Comparison of ENCODE assay signal across 8 mouse cellular contexts in the genomic region with DNA sequence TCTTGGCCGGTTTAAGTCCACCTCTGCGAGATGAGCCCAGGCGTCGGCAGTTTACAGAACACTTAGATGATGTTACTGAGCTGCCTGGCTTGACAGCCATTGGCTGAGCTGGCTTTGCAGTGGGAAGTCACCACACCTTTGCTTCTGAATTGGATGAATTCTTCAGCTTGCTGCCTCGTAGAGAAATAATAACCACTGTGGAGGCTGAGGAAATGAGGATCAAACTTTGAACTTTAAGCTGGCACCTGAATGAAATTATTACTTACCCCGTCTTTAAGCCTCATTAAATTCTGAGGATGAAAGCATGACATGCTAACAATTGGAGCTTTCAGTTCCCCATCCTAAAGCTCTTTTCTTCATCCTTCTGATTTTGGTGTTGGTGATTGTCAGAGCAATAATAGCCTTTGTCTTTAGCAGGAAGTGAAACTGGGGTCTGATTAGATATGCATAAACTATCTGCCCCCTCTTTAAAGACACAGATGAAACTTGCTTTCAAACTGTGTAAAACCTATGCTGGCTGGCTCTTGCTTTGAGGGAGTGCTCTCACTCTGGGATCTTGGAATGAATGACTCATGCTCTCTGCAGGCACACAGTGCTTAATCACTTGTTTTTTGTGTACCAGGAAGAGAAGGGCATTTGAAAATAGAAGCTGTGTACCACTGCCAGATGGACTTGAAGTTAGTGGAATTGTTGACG. TPM values are rescaled to one million over a fixed set of nuclear protein-coding genes. Genes with fewer than 3 reads are reported as not detected.
A peak's percentile ranks its signal among the peaks of the same experiment; 100 is the strongest.
DNase-seq lines count a peak whose midpoint lies in the region; ATAC-seq and TF ChIP-seq lines count a peak whose summit lies in the region.

No protein-coding gene starts in this region.

- no peaks in the 10 kb centered on the region for H3K9me3 ChIP-seq in forebrain, embryonic 11.5 days (ENCODE audit: control insufficient read depth, low read length)
- no peaks in the 10 kb centered on the region for H3K9me3 ChIP-seq in intestine, embryonic 16.5 days (ENCODE audit: control insufficient read depth, low read length)
- no peaks in the 10 kb centered on the region for H3K9me3 ChIP-seq in hindbrain, embryonic 14.5 days (ENCODE audit: control insufficient read depth, low read length)

- H3K36me3 ChIP-seq in forebrain, embryonic 11.5 days (ENCODE audit: control insufficient read depth, insufficient read depth, low read length): no peaks in the 10 kb centered on the region
- no peaks in the 10 kb centered on the region for H3K36me3 ChIP-seq in intestine, embryonic 16.5 days (ENCODE audit: control insufficient read depth, insufficient read depth, low read length)
- H3K36me3 ChIP-seq in small intestine, adult 2 months (ENCODE audit: control insufficient read depth, insufficient read depth, low read length): no peaks in the 10 kb centered on the region
- H3K36me3 ChIP-seq in hindbrain, embryonic 14.5 days (replicated peaks; ENCODE audit: control insufficient read depth, insufficient read depth): no peaks in the 10 kb centered on the region

- 35% methylated on average over 7 of the region's 7 CpGs for WGBS in forebrain, embryonic 11.5 days
- 42% methylated on average over 7 of the region's 7 CpGs for WGBS in intestine, embryonic 16.5 days
- WGBS in small intestine, adult 2 months: 12% methylated on average over 7 of the region's 7 CpGs
- WGBS in hindbrain, embryonic 14.5 days: 53% methylated on average over 7 of the region's 7 CpGs

- no peak overlapping the region for H3K4me2 ChIP-seq in forebrain, embryonic 11.5 days (ENCODE audit: low read depth, low read length, severe bottlenecking)
- H3K4me2 ChIP-seq in intestine, embryonic 16.5 days (ENCODE audit: low read depth, low read length): no peak overlapping the region
- H3K4me2 ChIP-seq in hindbrain, embryonic 14.5 days (replicated peaks): no peak overlapping the region

- no peak; the same call in 1 of the 2 replicates for ATAC-seq in forebrain, embryonic 11.5 days (replicated peaks; ENCODE audit: low FRiP score)
- ATAC-seq in intestine, embryonic 16.5 days: peak; percentile 76
- ATAC-seq in hindbrain, embryonic 14.5 days (ENCODE audit: low FRiP score): no peak

- no peak overlapping the region for H3K4me3 ChIP-seq in forebrain, embryonic 11.5 days (ENCODE audit: low read depth, low read length)
- no peak overlapping the region for H3K4me3 ChIP-seq in intestine, embryonic 16.5 days (ENCODE audit: low read length)
- H3K4me3 ChIP-seq in small intestine, adult 2 months (ENCODE audit: low read depth, low read length): no peak overlapping the region
- no peak overlapping the region for H3K4me3 ChIP-seq in hindbrain, embryonic 14.5 days (replicated peaks; ENCODE audit: low read length)

- H3K27ac ChIP-seq in forebrain, embryonic 11.5 days (ENCODE audit: low read depth, low read length): peak overlapping the region; percentile 8; the same call in 1 of the 2 replicates
- no peak overlapping the region for H3K27ac ChIP-seq in intestine, embryonic 16.5 days (ENCODE audit: low read length)
- H3K27ac ChIP-seq in small intestine, adult 2 months (ENCODE audit: insufficient read depth, low read depth, low read length): peak overlapping the region; percentile 26; the same call in 1 of the 2 replicates
- no peak overlapping the region for H3K27ac ChIP-seq in hindbrain, embryonic 14.5 days

- peaks cover 5% of the 10 kb centered on the region for H3K4me1 ChIP-seq in forebrain, embryonic 11.5 days (replicated peaks; ENCODE audit: control insufficient read depth, insufficient read depth, low read length)
- peaks cover 7% of the 10 kb centered on the region; the same call in 1 of the 2 replicates for H3K4me1 ChIP-seq in intestine, embryonic 16.5 days (ENCODE audit: control insufficient read depth, insufficient read depth, low read length)
- peaks cover 4% of the 10 kb centered on the region for H3K4me1 ChIP-seq in small intestine, adult 2 months (ENCODE audit: control insufficient read depth, insufficient read depth, insufficient read length, low read length)
- H3K4me1 ChIP-seq in hindbrain, embryonic 14.5 days (replicated peaks; ENCODE audit: control insufficient read depth, insufficient read depth, low read length): no peaks in the 10 kb centered on the region; the same call in none of the 2 replicates

- H3K9ac ChIP-seq in forebrain, embryonic 11.5 days (ENCODE audit: low read length): no peak overlapping the region
- no peak overlapping the region for H3K9ac ChIP-seq in intestine, embryonic 16.5 days (ENCODE audit: low read depth, low read length)
- H3K9ac ChIP-seq in hindbrain, embryonic 14.5 days: no peak overlapping the region

- no peaks in the 10 kb centered on the region for H3K27me3 ChIP-seq in forebrain, embryonic 11.5 days (ENCODE audit: control insufficient read depth, insufficient read depth, low read length)
- H3K27me3 ChIP-seq in intestine, embryonic 16.5 days (replicated peaks; ENCODE audit: control insufficient read depth, insufficient read depth, low read length): no peaks in the 10 kb centered on the region
- H3K27me3 ChIP-seq in small intestine, adult 2 months (ENCODE audit: control insufficient read depth, insufficient read depth, low read length): no peaks in the 10 kb centered on the region
- no peaks in the 10 kb centered on the region for H3K27me3 ChIP-seq in hindbrain, embryonic 14.5 days (ENCODE audit: control insufficient read depth, insufficient read depth, low read length)

- peak; percentile 66 for DNase-seq in adrenal gland, adult 2 months
- no peak for DNase-seq in adrenal gland, adult 18-20 months (ENCODE audit: low spot score in 2 of 2)
- peak; percentile 64 for DNase-seq in right cerebral cortex, adult 18-20 months
- DNase-seq in right cerebral cortex, postnatal 4 days: no peak
- no peak for DNase-seq in forebrain, embryonic 11.5 days (ENCODE audit: low spot score)
- DNase-seq in hindbrain, embryonic 14.5 days (ENCODE audit: low spot score): no peak

- TF ChIP-seq CTCF in small intestine, adult 2 months (IDR thresholded peaks at IDR 0.05; ENCODE audit: extremely low read depth, insufficient read length, insufficient replicate concordance, low read depth, low read length): no peak

- TF ChIP-seq POLR2A in small intestine, adult 2 months (IDR thresholded peaks at IDR 0.05; ENCODE audit: low read depth, low read length): no peak

RNA-seq across cellular contexts. Expression of gene Inpp5f, which starts 11.3 kb away (rescaled TPM):
- 10 to 100 TPM; 18.2 to 21.7 TPM for total RNA-seq in adrenal gland, adult 2 months (2021)
- polyA plus RNA-seq in adrenal gland, adult 2 months (2012; rRNA removed): 10.7 and 10.9 TPM in 2 replicates
- total RNA-seq in adrenal gland, adult 18-20 months (2021): 10 to 100 TPM; 14.9 to 19.0 TPM
- polyA plus RNA-seq in forebrain, embryonic 11.5 days (2014; fragmentation: Nextera tagmentation; extraction: Ambion mirVana): 97.4 and 98.4 TPM in 2 replicates
- 12.0 and 12.6 TPM in 2 replicates for polyA plus RNA-seq in intestine, embryonic 16.5 days (2015; fragmentation: Nextera tagmentation; extraction: Ambion mirVana)
- polyA plus RNA-seq in small intestine, adult 2 months (2012; rRNA removed): 1.4 and 2.0 TPM in 2 replicates
- 418 and 450 TPM in 2 replicates for polyA plus RNA-seq in hindbrain, embryonic 14.5 days (2014; fragmentation: Nextera tagmentation; extraction: Ambion mirVana)

Comparison
In these comparisons a context has a peak if more than half of its experiments do, and no peak if none do; other contexts are left out.
1. DNase-seq: peak in adrenal gland, adult 2 months (single experiment) and right cerebral cortex, adult 18-20 months (single experiment); none in adrenal gland, adult 18-20 months (0 of 2), right cerebral cortex, postnatal 4 days (single experiment), forebrain, embryonic 11.5 days (single experiment) and hindbrain, embryonic 14.5 days (single experiment).
2. H3K27ac ChIP-seq: peak in forebrain, embryonic 11.5 days (single experiment) and small intestine, adult 2 months (single experiment); none in intestine, embryonic 16.5 days (single experiment) and hindbrain, embryonic 14.5 days (single experiment).